Mouse (Mus musculus) cerebellum, adult 11-12 months (tissue): ENCODE data around the gene Bace1.

ENCODE experiments used
- DNase-seq: peaks from one replicate; pipeline ENCODE4 v3.0.0; 2022

Gene Bace1

GRCm38 (mm10) chr9:45906355-45907077 lies 68.1 kb downstream of the Bace1 start, which contains the start of the genes Pcsk7 and Rnf214:
Pcsk7 (plus strand) TSS chr9:45906497.
Rnf214 (minus strand) TSS chr9:45906911.
- DNase-seq = peak; percentile 92

DNA sequence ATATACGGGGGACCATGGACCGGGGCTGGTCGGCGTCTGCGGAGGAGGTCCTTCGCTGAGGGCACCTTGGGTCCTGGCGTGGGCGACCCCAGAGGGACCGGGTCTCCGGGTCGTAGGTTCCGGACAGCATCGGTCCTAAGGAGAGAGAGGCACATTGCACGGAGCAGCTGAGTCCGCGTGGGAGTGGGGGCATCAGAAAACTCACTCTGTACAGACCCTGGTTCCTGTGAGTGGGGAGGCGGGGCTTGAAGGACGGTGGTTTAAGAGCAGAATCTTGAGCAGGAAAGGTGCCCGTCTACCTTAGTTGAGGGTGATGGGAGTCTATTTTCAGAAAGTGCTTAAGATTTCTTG lies 68.7 kb downstream of the Bace1 start:
- no peak for DNase-seq

- DNase-seq = no peak
These were observed 72.6 kb downstream of the Bace1 start for GRCm38 (mm10) chr9:45910995-45911394.

DNA sequence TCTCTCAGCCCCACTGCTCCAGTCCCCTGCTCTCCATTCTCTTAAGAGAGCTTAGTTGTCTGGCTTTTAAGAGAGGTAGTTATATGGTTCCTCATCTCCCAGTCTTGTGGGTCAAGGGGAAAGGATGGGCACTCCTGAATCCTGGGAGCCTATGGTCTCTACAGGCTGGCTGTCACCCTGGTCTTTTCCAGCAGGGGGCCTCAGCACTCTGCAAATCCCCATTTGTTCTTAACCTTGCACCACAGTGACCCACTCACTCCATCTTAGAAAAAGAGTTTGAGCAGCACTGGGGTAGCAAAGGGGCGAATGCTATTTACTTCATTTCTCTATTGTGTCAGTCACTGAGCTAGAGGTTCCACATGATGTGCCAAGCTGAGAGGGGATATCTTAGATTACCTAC lies 73.3 kb downstream of the Bace1 start:
- no peak for DNase-seq
